Mouse (Mus musculus): ENCODE measurements around the gene Armc2.

Armc2 gene

GRCm38 (mm10) chr10:42036846-42037245 is 18.6 kb upstream of the Armc2 start:
- TF ChIP-seq GATA4 (IDR thresholded peaks at IDR 0.05; ENCODE audit: insufficient replicate concordance, low read length) = no peak

DNA sequence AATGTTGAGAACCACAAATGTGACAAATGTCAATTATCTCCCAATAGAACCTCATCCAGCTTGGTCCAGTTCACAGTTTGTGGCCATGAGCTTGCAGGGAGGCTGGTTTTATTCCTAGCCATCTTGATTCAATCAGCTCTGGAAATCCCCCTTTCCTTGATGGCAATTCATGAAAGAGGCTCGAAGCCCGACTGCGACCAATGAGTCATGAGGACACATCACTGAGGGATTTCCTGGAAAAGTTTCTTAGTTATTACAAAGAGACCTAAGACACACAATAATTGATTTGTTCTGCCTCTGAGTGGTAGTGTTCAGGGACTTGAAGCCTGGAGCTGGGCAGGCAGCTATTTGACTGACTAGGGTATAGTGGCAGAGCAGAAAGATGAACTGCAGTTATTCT is 15.3 kb upstream of the Armc2 start:
- TF ChIP-seq GATA4 (IDR thresholded peaks at IDR 0.05; ENCODE audit: insufficient replicate concordance, low read length) = no peak

- TF ChIP-seq GATA4 (IDR thresholded peaks at IDR 0.05; ENCODE audit: insufficient replicate concordance, low read length) = peak; percentile 73; the same call in 1 of the 2 replicates
These were observed 12.8 kb upstream of the Armc2 start for GRCm38 (mm10) chr10:42031021-42031420.

DNA sequence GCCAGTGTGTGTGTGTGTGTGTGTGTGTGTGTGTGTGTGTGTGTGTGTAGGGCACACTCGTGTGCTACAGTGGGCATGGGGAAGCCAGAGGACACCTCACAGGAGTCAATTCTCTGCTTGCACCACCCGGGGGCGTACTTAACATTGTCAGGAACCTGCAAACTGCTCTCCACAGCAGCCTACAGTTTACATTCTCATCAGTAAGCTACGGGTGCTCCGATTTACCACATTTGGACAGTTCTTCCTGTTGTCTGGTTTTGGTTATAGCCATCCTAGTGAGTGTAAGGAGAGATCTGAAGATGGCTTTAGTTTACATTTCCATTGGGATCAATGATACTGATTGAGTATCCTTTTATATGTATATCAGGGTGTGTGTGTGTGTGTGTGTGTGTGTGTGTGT is 11.3 kb upstream of the Armc2 start:
- TF ChIP-seq GATA4 (IDR thresholded peaks at IDR 0.05; ENCODE audit: insufficient replicate concordance, low read length) = no peak

- no peak for TF ChIP-seq GATA4 (IDR thresholded peaks at IDR 0.05; ENCODE audit: insufficient replicate concordance, low read length)
These were observed 9.1 kb upstream of the Armc2 start for GRCm38 (mm10) chr10:42027337-42027736.

DNA sequence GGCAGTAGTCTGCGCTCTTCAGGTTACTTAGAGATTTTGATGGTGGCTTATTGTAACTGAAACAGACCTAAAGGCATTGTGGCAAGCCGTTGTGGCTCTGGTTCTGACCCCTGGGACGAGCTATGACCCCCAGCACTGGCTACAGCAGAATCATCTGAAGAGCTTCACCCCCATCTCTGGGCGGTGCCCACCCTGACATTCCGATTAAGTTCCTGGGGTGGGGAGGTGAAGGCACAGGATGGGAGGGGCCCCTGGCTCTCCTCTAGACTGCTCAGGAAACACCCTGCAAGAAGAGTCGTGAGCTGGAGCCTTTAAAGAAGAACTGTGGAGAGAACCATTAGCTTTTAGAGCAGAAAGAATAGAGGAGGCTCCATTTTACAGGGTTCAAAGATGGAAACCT is 6.2 kb upstream of the Armc2 start:
- TF ChIP-seq GATA4 (IDR thresholded peaks at IDR 0.05; ENCODE audit: insufficient replicate concordance, low read length) = no peak

DNA sequence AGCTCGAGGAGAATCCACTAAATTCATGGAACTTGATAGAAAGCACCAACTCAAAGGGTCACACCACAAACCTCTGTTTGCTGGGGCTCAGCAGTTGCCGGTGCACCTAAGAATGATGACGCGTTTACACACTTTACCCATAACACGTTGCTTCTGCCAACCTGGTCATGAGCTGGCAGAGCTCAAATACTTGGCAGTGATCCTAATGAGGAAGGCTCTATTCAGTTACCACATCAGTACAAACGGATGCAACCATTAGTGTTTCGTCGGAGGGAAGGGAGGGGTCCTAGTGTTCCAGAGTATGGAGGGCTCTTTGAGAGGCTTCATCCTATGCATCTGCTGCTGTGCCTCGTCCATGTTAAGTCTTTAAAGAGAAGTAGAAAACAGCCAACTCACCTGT is 3.3 kb upstream of the Armc2 start:
- TF ChIP-seq GATA4 (IDR thresholded peaks at IDR 0.05; ENCODE audit: insufficient replicate concordance, low read length) = no peak

DNA sequence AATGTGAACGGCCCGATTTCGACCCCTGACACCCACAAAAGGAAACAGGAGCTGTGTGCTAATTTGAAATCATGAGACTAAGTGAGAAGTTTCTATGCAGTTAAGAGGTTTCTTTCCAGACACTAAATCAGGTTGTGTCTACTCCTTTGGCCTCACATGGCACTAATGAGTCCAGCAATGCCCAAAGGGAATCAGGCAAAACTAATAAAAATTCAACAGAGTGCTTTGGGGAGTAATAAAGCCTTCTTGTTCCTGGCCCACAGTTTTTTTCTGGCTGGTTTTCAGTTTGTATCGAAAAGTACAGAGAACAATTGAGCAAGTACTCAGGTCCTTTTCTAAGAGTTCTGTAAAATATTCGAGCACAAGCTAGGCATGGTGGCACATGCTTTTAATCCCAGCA is 4.2 kb downstream of the Armc2 start:
- no peak for TF ChIP-seq GATA4 (IDR thresholded peaks at IDR 0.05; ENCODE audit: insufficient replicate concordance, low read length)

DNA sequence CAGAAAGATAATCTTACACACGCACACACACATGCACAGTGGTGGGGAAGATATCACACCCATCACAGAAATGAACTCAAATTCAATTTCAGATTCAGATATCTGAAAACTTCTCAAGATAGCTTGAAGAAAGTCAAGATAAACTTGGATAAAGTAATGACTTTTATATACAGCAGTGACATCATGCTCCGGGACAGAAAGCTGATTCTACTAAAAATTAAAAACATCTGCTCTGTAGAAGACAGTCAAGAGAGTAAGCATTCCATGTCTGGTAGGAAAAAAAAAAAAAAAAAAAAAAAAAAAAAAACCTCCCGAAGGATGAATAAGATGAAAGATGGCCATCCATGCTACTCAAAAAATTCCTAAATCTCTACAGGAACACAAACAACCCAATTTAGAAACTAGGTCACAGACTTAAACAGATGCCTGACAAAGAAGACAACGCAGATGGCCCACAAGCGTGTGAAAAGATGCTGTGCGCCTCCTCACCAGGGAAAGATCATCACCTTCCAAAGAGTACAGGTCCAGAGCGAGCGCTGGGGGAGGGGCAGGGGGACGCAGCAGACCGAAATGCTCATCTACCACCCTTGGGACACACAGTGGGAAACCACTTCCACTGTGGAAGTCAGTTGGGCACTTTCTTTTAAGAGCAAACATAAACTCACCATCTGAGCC is 7.3 kb downstream of the Armc2 start:
- TF ChIP-seq GATA4 (IDR thresholded peaks at IDR 0.05; ENCODE audit: insufficient replicate concordance, low read length) = no peak

- no peak for TF ChIP-seq GATA4 (IDR thresholded peaks at IDR 0.05; ENCODE audit: insufficient replicate concordance, low read length)
These were observed 13.0 kb downstream of the Armc2 start for GRCm38 (mm10) chr10:42005259-42005658.

DNA sequence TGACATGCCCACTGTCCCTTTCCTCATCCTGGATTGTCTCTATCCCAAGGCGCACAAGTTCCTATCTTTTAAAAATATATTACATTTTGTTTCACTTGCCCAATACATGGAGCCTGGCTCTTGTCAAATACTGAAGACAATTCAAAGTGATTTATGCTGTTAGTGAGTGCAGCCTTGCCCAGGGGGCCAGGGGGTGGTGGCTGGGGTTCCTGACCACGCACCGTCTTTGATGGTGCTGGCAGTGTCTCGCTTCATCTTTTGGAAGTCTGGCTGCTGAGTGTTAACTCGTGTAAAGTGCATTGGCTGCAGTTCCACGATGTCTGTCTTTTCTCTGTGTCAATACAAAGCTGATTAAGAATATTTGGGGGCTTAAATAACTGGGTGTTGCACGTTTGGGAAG is 13.6 kb downstream of the Armc2 start:
- no peak for TF ChIP-seq GATA4 (IDR thresholded peaks at IDR 0.05; ENCODE audit: insufficient replicate concordance, low read length)

- TF ChIP-seq GATA4 (IDR thresholded peaks at IDR 0.05; ENCODE audit: insufficient replicate concordance, low read length) = no peak
These were observed 14.2 kb downstream of the Armc2 start for GRCm38 (mm10) chr10:42004056-42004455.

DNA sequence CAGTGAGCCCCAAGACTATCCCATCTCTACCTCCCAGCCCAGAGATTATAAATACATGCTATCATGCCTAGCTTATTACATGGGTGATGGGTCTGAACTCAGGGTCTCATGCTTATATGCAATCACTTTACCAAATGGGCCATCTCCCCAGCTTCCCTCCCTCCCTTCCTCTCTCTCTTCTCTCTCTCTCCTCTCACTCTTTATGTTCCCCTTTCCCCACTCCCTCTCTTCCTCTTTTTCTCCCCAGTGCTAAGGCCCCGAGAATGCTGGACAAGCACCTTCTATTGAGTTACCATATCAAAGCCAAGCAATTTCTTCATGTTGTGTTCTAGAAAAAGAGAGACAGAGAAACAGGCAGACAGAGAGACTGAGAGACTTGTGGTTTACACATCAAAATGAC is 14.7 kb downstream of the Armc2 start:
- no peak for TF ChIP-seq GATA4 (IDR thresholded peaks at IDR 0.05; ENCODE audit: insufficient replicate concordance, low read length)

GRCm38 (mm10) chr10:42002436-42002835 is 15.8 kb downstream of the Armc2 start:
- no peak for TF ChIP-seq GATA4 (IDR thresholded peaks at IDR 0.05; ENCODE audit: insufficient replicate concordance, low read length)

DNA sequence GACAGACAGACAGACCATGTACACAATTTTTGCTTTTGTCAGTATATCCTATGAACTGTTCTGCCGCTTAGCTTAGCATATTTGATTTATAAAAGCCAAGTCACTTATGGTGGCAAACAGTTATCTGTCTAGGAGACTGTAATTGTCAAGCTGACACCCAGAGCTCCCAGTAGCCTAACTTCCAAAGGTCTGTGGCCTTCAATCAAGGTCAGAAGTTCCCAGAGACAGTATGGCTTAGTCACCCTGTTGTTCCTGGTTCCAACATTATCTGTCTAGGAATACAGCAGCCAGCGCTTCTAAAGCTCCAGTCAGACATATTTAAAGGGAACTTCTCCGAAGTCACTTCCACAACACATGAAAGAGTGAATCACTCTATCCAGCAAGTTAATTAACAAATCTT is 17.0 kb downstream of the Armc2 start:
- TF ChIP-seq GATA4 (IDR thresholded peaks at IDR 0.05; ENCODE audit: insufficient replicate concordance, low read length) = no peak

DNA sequence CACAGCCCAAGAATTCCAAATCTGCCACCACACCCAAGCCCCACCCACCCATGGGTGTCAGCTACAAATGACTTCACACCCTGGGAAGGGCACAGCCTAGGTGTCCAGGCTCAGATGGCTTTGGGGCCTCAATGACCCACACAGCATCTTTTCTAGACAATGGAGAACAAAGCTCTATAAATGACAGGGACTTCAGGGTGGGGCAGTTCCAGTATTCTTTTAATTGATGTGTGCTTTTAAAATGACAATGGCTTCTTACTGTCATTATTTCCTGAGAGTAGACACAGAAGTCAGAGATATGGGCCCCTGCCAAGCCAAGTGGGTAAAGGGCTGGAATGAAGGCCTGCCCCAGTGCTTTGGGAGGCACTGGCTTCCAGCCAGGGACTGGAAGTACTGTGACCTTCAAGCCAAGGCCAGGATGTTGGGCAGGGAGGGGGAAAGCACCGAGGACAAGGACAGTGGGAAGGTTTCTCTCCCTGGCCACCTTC is 20.5 kb downstream of the Armc2 start:
- TF ChIP-seq GATA4 (IDR thresholded peaks at IDR 0.05; ENCODE audit: insufficient replicate concordance, low read length) = no peak

- no peak for TF ChIP-seq GATA4 (IDR thresholded peaks at IDR 0.05; ENCODE audit: insufficient replicate concordance, low read length)
These were observed 22.1 kb downstream of the Armc2 start for GRCm38 (mm10) chr10:41996157-41996556.
